8 mouse cellular contexts compared by ENCODE assay signal in the genomic region with DNA sequence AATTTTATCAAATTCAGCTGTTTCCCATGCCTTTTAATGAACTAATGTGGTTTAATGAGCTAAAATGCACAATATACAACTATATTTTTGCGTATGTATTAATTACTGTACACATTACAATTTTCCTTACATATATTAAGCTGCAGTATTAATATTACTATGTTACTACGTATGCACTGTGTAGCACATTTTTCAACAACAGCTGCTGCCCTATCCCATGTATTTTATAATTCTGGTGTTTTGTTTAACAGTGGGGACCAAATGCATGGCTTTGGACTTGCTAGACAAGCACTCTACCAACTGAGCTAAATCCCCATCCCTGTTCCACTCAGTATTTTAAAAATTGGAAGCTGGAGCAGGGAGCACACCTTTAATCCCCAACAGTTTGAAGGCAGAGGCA. TPM values are rescaled to one million over a fixed set of nuclear protein-coding genes. Genes with fewer than 3 reads are reported as not detected.
DNase-seq lines count a peak whose midpoint lies in the region; ATAC-seq and TF ChIP-seq lines count a peak whose summit lies in the region.

No protein-coding gene starts in this region.

- no peak for TF ChIP-seq POLR2A in heart, adult 2 months (IDR thresholded peaks at IDR 0.05; ENCODE audit: insufficient read depth, low read depth, low read length)
- TF ChIP-seq POLR2A in thymus, adult 2 months (IDR thresholded peaks at IDR 0.05; ENCODE audit: control insufficient read depth, extremely low read depth, insufficient read depth, low read length, poor library complexity) = no peak

- no peaks in the 10 kb centered on the region for H3K36me3 ChIP-seq in heart, adult 2 months (ENCODE audit: control insufficient read depth, insufficient read depth, low read length)
- H3K36me3 ChIP-seq in thymus, adult 2 months (ENCODE audit: control insufficient read depth, insufficient read depth, low read length) = no peaks in the 10 kb centered on the region
- H3K36me3 ChIP-seq in liver, embryonic 14.5 days (replicated peaks; ENCODE audit: control insufficient read depth, insufficient read depth, low read depth) = no peaks in the 10 kb centered on the region

- no peak for DNase-seq in heart, adult 2 months
- DNase-seq in heart, postnatal 25 days (ENCODE audit: low spot score) = no peak
- DNase-seq in thymus, adult 2 months = no peak
- DNase-seq in thymus, postnatal 25 days = no peak
- DNase-seq in liver, embryonic 14.5 days (ENCODE audit: low read depth in 3 of 3, low spot score in 3 of 3) = no peak
- DNase-seq in frontal cortex, postnatal 14 days (ENCODE audit: low spot score in 2 of 2) = no peak
- no peak for DNase-seq in right cerebral cortex, postnatal 25 days

- peak overlapping the region; percentile 28; the same call in 1 of the 2 replicates for H3K9ac ChIP-seq in heart, adult 2 months (ENCODE audit: low read depth, low read length)
- peak overlapping the region; percentile 81; the same call in 1 of the 2 replicates for H3K9ac ChIP-seq in liver, embryonic 14.5 days (replicated peaks)

- ATAC-seq in liver, embryonic 14.5 days (ENCODE audit: insufficient read depth) = no peak
- ATAC-seq in CD4-positive, CD25-positive, alpha-beta regulatory T cell, adult 4 months = no peak

- peak overlapping the region; percentile 87 for H3K27ac ChIP-seq in heart, adult 2 months
- H3K27ac ChIP-seq in thymus, adult 2 months (ENCODE audit: control insufficient read depth, insufficient read depth, low read length) = no peak overlapping the region
- H3K27ac ChIP-seq in liver, embryonic 14.5 days = no peak overlapping the region

- no peak for TF ChIP-seq CTCF in heart, adult 2 months (IDR thresholded peaks at IDR 0.05)
- no peak for TF ChIP-seq CTCF in thymus, adult 2 months (IDR thresholded peaks at IDR 0.05; ENCODE audit: borderline replicate concordance, control insufficient read depth, extremely low read depth, insufficient read depth, low read length, poor library complexity)
- no peak for TF ChIP-seq CTCF in liver, embryonic 14.5 days (IDR thresholded peaks at IDR 0.05; ENCODE audit: low read depth)

- peak overlapping the region; percentile 97 for H3K4me3 ChIP-seq in heart, adult 2 months
- peak overlapping the region; percentile 97; the same call in 1 of the 2 replicates for H3K4me3 ChIP-seq in thymus, adult 2 months (ENCODE audit: control insufficient read depth, insufficient read depth, low read length)
- H3K4me3 ChIP-seq in liver, embryonic 14.5 days (ENCODE audit: insufficient read depth in 1 of 2, low read depth in 2 of 2, low read length in 2 of 2) = peak overlapping the region; percentile 76 to 87

- H3K27me3 ChIP-seq in heart, adult 2 months (ENCODE audit: control insufficient read depth, insufficient read depth, low read length) = no peaks in the 10 kb centered on the region
- no peaks in the 10 kb centered on the region for H3K27me3 ChIP-seq in thymus, adult 2 months (ENCODE audit: control insufficient read depth, insufficient read depth, low read length)
- no peaks in the 10 kb centered on the region for H3K27me3 ChIP-seq in liver, embryonic 14.5 days (ENCODE audit: control insufficient read depth, insufficient read depth, low read length)

- WGBS in heart, adult 2 months = 56% methylated on average over 2 of the region's 2 CpGs
- WGBS in thymus, adult 2 months = 48% methylated on average over 2 of the region's 2 CpGs
- 38% methylated on average over 2 of the region's 2 CpGs for WGBS in liver, embryonic 14.5 days (ENCODE audit: insufficient replicate concordance)

- H3K4me2 ChIP-seq in liver, embryonic 14.5 days (ENCODE audit: low read depth) = peak overlapping the region; percentile 71

- TF ChIP-seq EP300 in heart, adult 2 months (IDR thresholded peaks at IDR 0.05; ENCODE audit: insufficient read depth, low read depth, low read length) = no peak
- no peak for TF ChIP-seq EP300 in liver, embryonic 14.5 days (IDR thresholded peaks at IDR 0.05; ENCODE audit: low read depth)

- H3K9me3 ChIP-seq in liver, embryonic 14.5 days (ENCODE audit: control insufficient read depth, low read length) = no peaks in the 10 kb centered on the region

- H3K79me2 ChIP-seq in heart, adult 2 months (replicated peaks; ENCODE audit: control insufficient read depth, insufficient read depth, low read length) = 0 out of 2 replicates have a peak, but pooled peaks cover 1% of the 10 kb centered on the region

- intact Hi-C loops in heart, adult 2 months (cut with DNase I) = loop anchor here (5.0 kb wide), 1 partner anchor 253 kb away; a partner anchor contains a TSS
- intact Hi-C loops in heart, postnatal 25 days (cut with DNase I) = loop anchor here (5.0 kb wide), 1 partner anchor 63 kb away; no protein-coding TSS in a partner anchor

- no peaks in the 10 kb centered on the region; the same call in 1 of the 2 replicates for H3K4me1 ChIP-seq in heart, adult 2 months (ENCODE audit: control insufficient read depth, insufficient read depth, low read length)
- H3K4me1 ChIP-seq in thymus, adult 2 months (replicated peaks; ENCODE audit: control insufficient read depth, insufficient read depth, low read length) = no peaks in the 10 kb centered on the region
- no peaks in the 10 kb centered on the region for H3K4me1 ChIP-seq in liver, embryonic 14.5 days (replicated peaks; ENCODE audit: control insufficient read depth in 2 of 2, insufficient read depth in 2 of 2, low read length in 1 of 2)

RNA-seq across cellular contexts. Expression of a gene that starts 3.6 kb away (rescaled TPM):
- total RNA-seq in heart, adult 2 months (2021) = 10 to 100 TPM; 15.1 to 19.9 TPM
- 5.8 and 13.2 TPM in 2 replicates for polyA plus RNA-seq in heart, adult 2 months (2012; rRNA removed)
- 10 to 100 TPM; 15.4 to 17.4 TPM for total RNA-seq in heart, postnatal 25 days (2021)
- polyA plus RNA-seq in thymus, adult 2 months (2012; rRNA removed) = 10.3 and 11.4 TPM in 2 replicates
- 4.2 and 7.2 TPM in 2 replicates for polyA plus RNA-seq in liver, embryonic 14.5 days (2012; rRNA removed)
- polyA plus RNA-seq in liver, embryonic 14.5 days (2014; fragmentation: Nextera tagmentation; extraction: Ambion mirVana) = 11.9 and 13.5 TPM in 2 replicates
- 10 to 100 TPM; 14.7 to 20.8 TPM for polyA plus RNA-seq in CD4-positive, CD25-positive, alpha-beta regulatory T cell, adult 4 months (2017; shearing (Covaris generic))
